In the genomic region with DNA sequence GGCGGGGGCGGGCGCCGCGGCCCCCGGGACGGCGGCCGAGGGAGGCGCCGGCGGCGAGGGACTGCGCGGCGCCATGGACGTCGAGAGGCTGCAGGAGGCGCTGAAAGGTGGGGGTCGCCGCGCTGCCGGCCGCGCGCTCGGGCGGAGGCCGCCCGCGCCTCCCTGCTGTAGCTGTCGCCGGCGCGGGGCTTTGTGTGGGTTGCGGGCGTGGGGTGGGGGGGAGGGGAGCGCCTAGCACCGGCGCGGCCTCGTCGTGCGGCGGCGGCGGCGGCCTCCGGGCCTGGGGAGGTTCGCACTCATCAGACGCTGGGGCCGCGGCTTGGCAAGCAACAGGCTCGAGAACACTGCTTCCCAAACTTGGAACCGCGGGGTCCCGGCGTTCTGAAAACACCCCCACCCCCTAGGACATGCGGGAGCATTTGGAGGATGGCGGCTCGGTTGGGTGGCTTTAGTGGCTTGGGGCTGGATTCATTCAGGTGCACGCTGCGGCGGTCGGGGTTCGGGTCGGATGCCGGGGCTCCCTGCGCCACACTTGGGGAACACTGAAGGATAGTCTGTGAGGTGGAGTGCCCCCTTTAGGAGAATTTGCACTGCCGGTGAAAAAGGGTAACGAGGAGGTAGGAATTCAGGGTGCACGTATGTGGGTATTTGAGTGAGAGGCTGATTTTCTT, we compare ENCODE assay signal across 8 mouse cellular contexts. TPM values are rescaled to one million over a fixed set of nuclear protein-coding genes. Genes with fewer than 3 reads are reported as not detected.
DNase-seq lines count a peak whose midpoint lies in the region; ATAC-seq and TF ChIP-seq lines count a peak whose summit lies in the region.

No protein-coding gene starts in this region.

- under 1% methylated on average over 49 of the region's 72 CpGs for WGBS in heart, embryonic 11.5 days (ENCODE audit: insufficient replicate concordance)
- under 1% methylated on average over 57 of the region's 72 CpGs for WGBS in kidney, embryonic 16.5 days
- under 1% methylated on average over 72 of the region's 72 CpGs for WGBS in liver, adult 2 months
- under 1% methylated on average over 45 of the region's 72 CpGs for WGBS in stomach, embryonic 14.5 days

- DNase-seq in brain, embryonic 14.5 days (ENCODE audit: low read depth): peak; percentile 77
- peak; percentile 32 for DNase-seq in liver, adult 2 months (ENCODE audit: extremely low read depth, low read depth, low spot score)

- H3K27me3 ChIP-seq in C2C12 (ENCODE audit: control insufficient read depth, insufficient read depth, insufficient read length) (no peaks in the 10 kb centered on the region), myocyte (ENCODE audit: control insufficient read depth, insufficient read depth, insufficient read length) (no peaks in the 10 kb centered on the region)
- H3K27me3 ChIP-seq in heart, embryonic 11.5 days (ENCODE audit: control insufficient read depth, insufficient read depth, low read length): no peaks in the 10 kb centered on the region
- H3K27me3 ChIP-seq in kidney, embryonic 16.5 days (ENCODE audit: insufficient read depth, low read length): no peaks in the 10 kb centered on the region
- no peaks in the 10 kb centered on the region for H3K27me3 ChIP-seq in liver, adult 2 months (ENCODE audit: control insufficient read depth, insufficient read depth, low read length)
- H3K27me3 ChIP-seq in stomach, embryonic 14.5 days (ENCODE audit: control insufficient read depth, insufficient read depth, low read length): no peaks in the 10 kb centered on the region

- peaks cover 51% of the 10 kb centered on the region for H3K79me3 ChIP-seq in C2C12 (ENCODE audit: low read depth)

- peaks cover 5% of the 10 kb centered on the region; the same call in 1 of the 2 replicates for H3K4me1 ChIP-seq in heart, embryonic 11.5 days (ENCODE audit: control insufficient read depth, insufficient read depth, low read length)
- peaks cover 18% of the 10 kb centered on the region for H3K4me1 ChIP-seq in kidney, embryonic 16.5 days (ENCODE audit: insufficient read depth, low read length)
- peaks cover 2% of the 10 kb centered on the region for H3K4me1 ChIP-seq in liver, adult 2 months (ENCODE audit: control insufficient read depth, insufficient read depth, low read length)
- H3K4me1 ChIP-seq in stomach, embryonic 14.5 days (ENCODE audit: control insufficient read depth, insufficient read depth, low read length): peaks cover 2% of the 10 kb centered on the region; the same call in 1 of the 2 replicates

- peak; percentile 40 for TF ChIP-seq CTCF in C2C12 (IDR thresholded peaks at IDR 0.05; ENCODE audit: control insufficient read depth, insufficient read depth, insufficient read length)
- peak; percentile 24; the same call in 1 of the 2 replicates for TF ChIP-seq CTCF in brain, embryonic 14.5 days (IDR thresholded peaks at IDR 0.05; ENCODE audit: borderline replicate concordance, extremely low read depth, insufficient read depth, insufficient read length)
- TF ChIP-seq CTCF in liver, adult 2 months (IDR thresholded peaks at IDR 0.05; ENCODE audit: low read depth, low read length): no peak

- H3K4me3 ChIP-seq in C2C12 (ENCODE audit: insufficient read depth, poor library complexity, severe bottlenecking): peak overlapping the region; percentile 77
- H3K4me3 ChIP-seq in heart, embryonic 11.5 days (ENCODE audit: low read depth, low read length): peak overlapping the region; percentile 90
- peak overlapping the region; percentile 93 for H3K4me3 ChIP-seq in kidney, embryonic 16.5 days (ENCODE audit: low read length)
- H3K4me3 ChIP-seq in liver, adult 2 months (ENCODE audit: insufficient read depth, low read depth, low read length): peak overlapping the region; percentile 77
- H3K4me3 ChIP-seq in myocyte: peak overlapping the region; percentile 41
- H3K4me3 ChIP-seq in stomach, embryonic 14.5 days (ENCODE audit: low read depth, low read length): peak overlapping the region; percentile 89

- peaks cover 43% of the 10 kb centered on the region for H3K36me3 ChIP-seq in C2C12 (ENCODE audit: control insufficient read depth, insufficient read depth)
- H3K36me3 ChIP-seq in heart, embryonic 11.5 days (ENCODE audit: control insufficient read depth, insufficient read depth, low read length): peaks cover 23% of the 10 kb centered on the region
- H3K36me3 ChIP-seq in kidney, embryonic 16.5 days (ENCODE audit: insufficient read depth, low read length): peaks cover 22% of the 10 kb centered on the region
- H3K36me3 ChIP-seq in liver, adult 2 months (ENCODE audit: control insufficient read depth, insufficient read depth, low read length): peaks cover 20% of the 10 kb centered on the region
- peaks cover 31% of the 10 kb centered on the region for H3K36me3 ChIP-seq in myocyte (ENCODE audit: control insufficient read depth, insufficient read depth)
- H3K36me3 ChIP-seq in stomach, embryonic 14.5 days (ENCODE audit: control insufficient read depth, insufficient read depth, low read length): peaks cover 27% of the 10 kb centered on the region

- H3ac ChIP-seq in C2C12 (ENCODE audit: control insufficient read depth, insufficient read length, low read depth): peak overlapping the region; percentile 76
- H3ac ChIP-seq in myocyte (ENCODE audit: control insufficient read depth, insufficient read length): peak overlapping the region; percentile 90

- peak; percentile 75 for ATAC-seq in erythroblast, adult 5-6 weeks (replicated peaks; ENCODE audit: low FRiP score, poor library complexity, severe bottlenecking)
- ATAC-seq in heart, embryonic 11.5 days (replicated peaks; ENCODE audit: insufficient number of reproducible peaks, low FRiP score, low TSS enrichment): peak; percentile 82
- peak; percentile 92 for ATAC-seq in kidney, embryonic 16.5 days (ENCODE audit: low FRiP score, low TSS enrichment)
- ATAC-seq in stomach, embryonic 14.5 days (ENCODE audit: insufficient number of reproducible peaks, insufficient read depth, low FRiP score, low read depth): peak; percentile 74

- peak overlapping the region; percentile 67 for H3K4me2 ChIP-seq in heart, embryonic 11.5 days
- peak overlapping the region; percentile 63 for H3K4me2 ChIP-seq in kidney, embryonic 16.5 days (replicated peaks; ENCODE audit: low read depth, low read length)
- peak overlapping the region; percentile 95 for H3K4me2 ChIP-seq in myocyte (ENCODE audit: low read depth)
- peak overlapping the region; percentile 42 for H3K4me2 ChIP-seq in stomach, embryonic 14.5 days (replicated peaks; ENCODE audit: low read depth, low read length)

- no peaks in the 10 kb centered on the region for H3K9me3 ChIP-seq in heart, embryonic 11.5 days (replicated peaks; ENCODE audit: control insufficient read depth, low read length)
- no peaks in the 10 kb centered on the region for H3K9me3 ChIP-seq in kidney, embryonic 16.5 days (ENCODE audit: low read length)
- no peaks in the 10 kb centered on the region for H3K9me3 ChIP-seq in stomach, embryonic 14.5 days (ENCODE audit: control insufficient read depth, low read depth, low read length)

- H3K79me2 ChIP-seq in C2C12 (ENCODE audit: control insufficient read depth, insufficient read depth): peaks cover 52% of the 10 kb centered on the region
- H3K79me2 ChIP-seq in liver, adult 2 months (ENCODE audit: control insufficient read depth, insufficient read depth, low read length): peaks cover 15% of the 10 kb centered on the region; the same call in 1 of the 2 replicates
- peaks cover 55% of the 10 kb centered on the region for H3K79me2 ChIP-seq in myocyte (ENCODE audit: control insufficient read depth, insufficient read depth)

- peak overlapping the region; percentile 94 for H3K9ac ChIP-seq in heart, embryonic 11.5 days (ENCODE audit: low read depth, low read length)
- peak overlapping the region; percentile 96 for H3K9ac ChIP-seq in kidney, embryonic 16.5 days (replicated peaks; ENCODE audit: low read length)
- peak overlapping the region; percentile 70 for H3K9ac ChIP-seq in liver, adult 2 months (ENCODE audit: low read depth, low read length)
- H3K9ac ChIP-seq in stomach, embryonic 14.5 days (replicated peaks; ENCODE audit: low read depth, low read length): peak overlapping the region; percentile 78

- H3K27ac ChIP-seq in heart, embryonic 11.5 days (ENCODE audit: low read depth, low read length): peak overlapping the region; percentile 93
- peak overlapping the region; percentile 89 for H3K27ac ChIP-seq in kidney, embryonic 16.5 days (ENCODE audit: low read length)
- peak overlapping the region; percentile 14; the same call in 1 of the 2 replicates for H3K27ac ChIP-seq in liver, adult 2 months (replicated peaks; ENCODE audit: insufficient read depth, low read depth, low read length)
- H3K27ac ChIP-seq in stomach, embryonic 14.5 days (ENCODE audit: low read length): peak overlapping the region; percentile 84

- TF ChIP-seq POLR2A in brain, embryonic 14.5 days (IDR thresholded peaks at IDR 0.05; ENCODE audit: borderline replicate concordance, extremely low read depth, insufficient read depth, insufficient read length, poor library complexity, severe bottlenecking): no peak; the same call in 1 of the 2 replicates
- TF ChIP-seq POLR2A in liver, adult 2 months (IDR thresholded peaks at IDR 0.05; ENCODE audit: extremely low read depth, insufficient read depth, low read length): no peak
- TF ChIP-seq POLR2A in myocyte (IDR thresholded peaks at IDR 0.05; ENCODE audit: insufficient read length, low read depth): peak; percentile 24

TF ChIP-seq in C2C12, 6 proteins besides CTCF, POLR2A, EP300 and RAD21 (continues in another document):
- TF ChIP-seq MYOG (IDR thresholded peaks at IDR 0.05; ENCODE audit: control insufficient read depth, extremely low read depth, insufficient read length) (no peak), FOSL1 (IDR thresholded peaks at IDR 0.05; ENCODE audit: insufficient read depth, low read length, poor library complexity, severe bottlenecking) (no peak), MAX (IDR thresholded peaks at IDR 0.05) (no peak), USF1 (IDR thresholded peaks at IDR 0.05; ENCODE audit: low read depth) (no peak)

TF ChIP-seq in myocyte, 11 proteins besides CTCF, POLR2A, EP300 and RAD21:
- TF ChIP-seq POLR2AphosphoS2 (IDR thresholded peaks at IDR 0.05; ENCODE audit: insufficient read length, low read depth): peak; percentile 60
- no peak for TF ChIP-seq E2F4 (IDR thresholded peaks at IDR 0.05; ENCODE audit: insufficient read depth)
TF ChIP-seq in myocyte: peak in this region for 1.

RNA-seq across cellular contexts. Expression of a gene that starts 0.5 kb away (rescaled TPM):
- polyA plus RNA-seq in C2C12 (2012; fragmentation: generic; extraction: Trizol): 20.9 TPM
- 40.4 and 47.7 TPM in 2 replicates for polyA plus RNA-seq in brain, embryonic 14.5 days (2012; rRNA removed)
- 20.6 and 21.3 TPM in 2 replicates for total RNA-seq in erythroblast, adult 5-6 weeks (2015; ENCODE audit: low replicate concordance)
- 46.5 and 49.8 TPM in 2 replicates for total RNA-seq in erythroblast, adult 5-6 weeks (2017; ENCODE audit: low replicate concordance)
- polyA plus RNA-seq in heart, embryonic 11.5 days (2014; fragmentation: Nextera tagmentation; extraction: Ambion mirVana): 21.9 and 25.1 TPM in 2 replicates
- polyA plus RNA-seq in kidney, embryonic 16.5 days (2015; fragmentation: Nextera tagmentation; extraction: Ambion mirVana): 16.7 and 17.7 TPM in 2 replicates
- total RNA-seq in liver, adult 2 months (2014; rRNA removed): 27.4 and 28.1 TPM in 2 replicates
- polyA plus RNA-seq in liver, adult 2 months (2012; rRNA removed): 8.3 and 10.6 TPM in 2 replicates
- polyA plus RNA-seq in myocyte (2012; fragmentation: generic; extraction: Trizol): 19.1 TPM
- polyA plus RNA-seq in stomach, embryonic 14.5 days (2014; fragmentation: Nextera tagmentation; extraction: Ambion mirVana): 30.6 and 32.9 TPM in 2 replicates

Comparison
In these comparisons a context has a peak if more than half of its experiments do, and no peak if none do; other contexts are left out.
1. Peak in every context shown above with its lines: DNase-seq, ATAC-seq, H3K4me3 ChIP-seq and H3K27ac ChIP-seq.
2. H3K4me3 ChIP-seq: peak in every context shown above with its lines; median percentile 93 in kidney, embryonic 16.5 days; 90 in heart, embryonic 11.5 days; 89 in stomach, embryonic 14.5 days; 77 in C2C12; 77 in liver, adult 2 months; 41 in myocyte.
3. H3K27ac ChIP-seq: peak in every context shown above with its lines; median percentile 93 in heart, embryonic 11.5 days; 89 in kidney, embryonic 16.5 days; 84 in stomach, embryonic 14.5 days; 14 in liver, adult 2 months.
4. H3K4me2 ChIP-seq: peak in every context shown above with its lines; median percentile 95 in myocyte; 67 in heart, embryonic 11.5 days; 63 in kidney, embryonic 16.5 days; 42 in stomach, embryonic 14.5 days.